Mouse (Mus musculus) c-Kit-positive CD71-negative TER-119-negative erythroid progenitor cells, embryonic 14.5 days (primary cell): Measurements from ENCODE around the gene Sap30l.
"Not testable (repeated sequence)": the region's sequence is repeated elsewhere in the genome, so short reads cannot be mapped to it uniquely, and the experiment has no call there.

Experiments
- DNase-seq: peaks from one replicate; pipeline ENCODE4 v3.0.0-alpha.2; 2013; ENCODE audit warnings: low read depth

The Sap30l gene

DNA sequence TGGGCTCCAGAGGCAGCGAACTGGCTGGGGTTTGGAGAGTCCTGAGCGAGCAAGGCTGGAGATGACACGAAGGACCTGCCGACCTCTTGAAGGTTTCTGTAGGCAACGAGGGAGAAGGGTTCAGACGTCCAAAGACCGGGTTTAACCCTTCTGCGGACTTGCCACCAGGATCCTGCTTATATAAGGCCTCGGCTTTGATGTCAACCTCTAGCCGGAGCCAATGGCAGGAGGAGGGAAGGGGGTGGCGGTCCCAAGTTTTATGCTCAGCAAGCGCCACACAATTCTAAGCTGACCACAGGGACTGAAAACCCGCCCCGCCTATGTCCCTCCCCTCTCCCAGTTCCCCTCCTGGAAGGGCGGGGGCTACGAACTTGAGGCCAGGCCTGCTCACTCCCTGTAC, 30.4 kb downstream of the Sap30l start:
- no peak for DNase-seq

- no peak for DNase-seq
Observed at GRCm38 (mm10) chr11:57832552-57833201, 31.2 kb downstream of the Sap30l start, which contains the start of gene Hand1. Gene Hand1, minus strand, starts transcription at chr11:57832818.

DNA sequence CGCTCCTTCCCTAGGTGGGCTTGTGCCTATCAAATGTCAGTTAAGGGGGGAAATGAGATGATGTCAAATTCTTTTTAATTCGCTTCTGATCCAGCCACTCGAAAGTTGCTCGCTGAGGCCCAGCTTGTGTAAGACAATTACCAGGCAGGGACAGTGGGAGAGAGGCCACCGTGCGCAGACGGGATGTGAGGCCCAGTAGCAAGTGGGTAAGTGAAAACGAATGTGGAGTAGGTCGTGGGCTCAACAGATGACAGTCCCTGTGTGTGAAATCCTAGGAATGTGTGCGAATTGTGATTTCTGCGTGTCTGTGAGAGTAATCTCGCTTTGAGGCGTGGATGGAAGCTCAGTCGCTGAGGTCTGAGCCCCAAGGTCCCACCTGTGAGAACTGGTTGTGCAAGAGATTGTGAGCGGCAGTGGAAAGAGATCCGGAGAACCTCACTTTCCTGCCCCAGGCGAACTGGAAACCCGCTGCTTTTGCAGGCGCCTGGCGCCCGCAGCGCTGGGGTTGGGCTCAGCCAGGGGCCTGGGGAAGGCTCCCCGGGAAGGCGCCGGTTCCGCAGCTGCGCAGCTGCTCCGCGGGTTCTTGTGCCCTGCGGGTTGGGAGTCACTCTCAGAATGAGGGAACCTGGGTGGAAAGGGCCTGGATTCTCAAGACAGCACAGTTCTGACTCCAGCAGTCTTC, 32.0 kb downstream of the Sap30l start:
- no peak for DNase-seq

DNA sequence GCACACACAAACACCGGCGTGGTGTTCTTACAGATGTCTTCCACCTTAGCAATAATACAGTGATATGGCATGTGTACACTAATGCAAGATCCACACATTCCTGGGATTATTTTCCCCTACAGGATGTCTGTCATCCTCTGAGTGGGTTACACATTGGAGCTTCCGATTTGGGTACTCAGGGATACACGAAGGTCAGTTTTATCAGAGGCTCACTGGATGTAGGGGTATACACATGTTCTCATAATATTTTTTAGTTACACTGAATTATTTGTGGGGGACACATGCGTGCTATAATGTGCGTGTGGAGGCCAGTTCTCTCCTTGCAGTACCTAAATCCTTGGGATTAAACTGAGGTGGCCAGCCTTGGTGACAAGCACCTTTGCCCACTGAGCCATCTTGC, 32.6 kb downstream of the Sap30l start:
- DNase-seq, result no peak

- DNase-seq, result no peak
Observed at GRCm38 (mm10) chr11:57835331-57835730, 33.9 kb downstream of the Sap30l start.

DNA sequence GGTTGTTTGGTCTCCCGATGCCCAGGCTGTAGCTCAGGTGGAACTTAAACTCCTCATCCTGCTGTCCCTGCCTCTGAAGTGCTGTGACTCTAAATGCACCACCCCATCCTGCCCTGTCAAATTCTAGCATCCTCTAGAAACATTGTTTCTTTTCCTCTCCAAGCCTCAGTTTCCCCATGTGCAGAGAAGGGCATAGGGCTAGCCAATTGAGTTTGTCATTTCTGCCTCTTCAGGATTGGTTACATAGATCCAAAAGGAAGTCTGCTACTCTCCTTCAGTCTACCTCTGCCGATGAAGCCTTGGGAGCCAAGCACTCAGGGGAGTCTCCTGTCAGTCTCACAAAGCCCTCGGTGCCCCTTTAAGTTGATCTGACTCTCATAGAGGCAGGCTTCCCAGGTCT, 34.5 kb downstream of the Sap30l start:
- DNase-seq, result no peak

DNA sequence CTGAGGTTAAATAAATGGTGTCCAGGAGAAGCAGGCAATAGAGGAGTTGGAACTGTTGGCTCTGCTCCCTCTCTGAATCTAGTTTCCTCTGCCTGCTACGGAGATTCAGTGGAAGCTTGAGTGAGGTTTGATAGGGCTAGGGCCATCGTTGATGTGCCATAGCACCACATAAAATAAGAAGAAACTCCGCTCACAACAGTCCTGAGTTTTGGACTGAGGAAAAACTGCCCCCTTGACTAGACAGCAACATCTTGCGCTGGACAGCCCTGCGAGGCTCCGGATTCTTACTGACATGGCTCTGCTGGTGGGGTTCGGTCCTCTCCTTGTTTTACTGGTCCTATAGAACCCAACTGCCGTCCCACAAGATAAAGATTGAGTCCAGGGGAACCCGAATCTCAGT, 35.0 kb downstream of the Sap30l start:
- DNase-seq, result no peak

DNA sequence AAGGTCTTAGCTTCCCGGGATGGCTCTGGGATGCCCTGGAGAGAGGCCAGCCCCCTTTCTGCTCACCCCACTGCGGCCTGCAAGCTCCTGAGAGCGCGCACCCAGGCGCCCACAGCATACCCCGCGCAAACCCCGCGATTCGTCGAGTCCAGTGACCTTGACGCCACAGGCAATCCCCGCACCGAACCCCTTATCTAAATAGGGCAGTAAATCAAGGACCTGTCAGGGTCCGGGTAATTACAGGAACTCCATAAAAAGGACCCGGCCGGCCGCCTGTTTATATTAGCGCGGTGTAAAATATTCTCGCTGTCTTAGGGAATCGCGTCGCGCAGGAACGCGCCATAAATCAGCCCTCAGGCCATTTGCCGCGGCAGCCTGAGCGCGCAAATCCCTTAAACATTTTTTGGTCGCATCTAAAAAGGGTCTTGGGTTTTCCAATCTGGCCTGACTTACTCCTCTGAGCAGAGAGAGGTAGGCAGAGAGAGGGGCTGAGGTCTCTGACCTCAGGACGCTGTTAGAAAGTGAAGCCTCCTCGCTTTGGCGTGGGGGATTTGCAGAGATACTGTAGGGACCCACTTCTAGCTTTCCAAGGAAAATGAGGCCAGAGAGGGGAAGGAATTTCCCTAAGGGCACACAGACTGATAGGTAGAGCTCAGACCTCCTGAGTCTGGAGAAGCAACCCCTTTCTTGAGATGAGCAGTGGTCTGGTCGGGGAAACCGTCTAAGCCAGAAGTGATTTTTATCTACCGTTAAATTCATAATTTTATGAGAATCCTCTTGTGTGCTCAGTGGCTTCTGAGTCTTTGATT, 35.6 kb downstream of the Sap30l start:
- DNase-seq, result no peak

- no peak for DNase-seq
Observed at GRCm38 (mm10) chr11:57837861-57838680, 36.6 kb downstream of the Sap30l start.

GRCm38 (mm10) chr11:57840986-57841385, 39.5 kb downstream of the Sap30l start:
- DNase-seq, result no peak

DNA sequence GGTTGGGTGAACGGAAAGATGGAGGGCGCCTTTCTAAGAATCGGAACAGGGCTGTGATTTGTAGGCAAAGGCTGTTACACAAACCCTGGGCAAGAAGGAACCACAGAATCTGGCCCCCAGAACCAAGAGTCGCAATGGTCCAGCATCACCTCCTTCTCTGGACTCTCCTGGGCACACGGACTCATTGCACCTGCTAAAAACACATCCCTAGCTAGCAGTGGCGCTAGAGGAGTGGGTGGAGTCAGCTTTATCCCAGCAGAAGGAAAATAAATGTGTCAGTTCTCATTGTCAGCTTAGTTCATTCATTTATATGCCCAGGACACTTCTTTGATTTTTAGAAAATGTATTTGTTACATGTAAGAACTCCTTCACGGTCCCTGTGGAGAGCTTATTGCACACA, 40.0 kb downstream of the Sap30l start:
- no peak for DNase-seq

DNA sequence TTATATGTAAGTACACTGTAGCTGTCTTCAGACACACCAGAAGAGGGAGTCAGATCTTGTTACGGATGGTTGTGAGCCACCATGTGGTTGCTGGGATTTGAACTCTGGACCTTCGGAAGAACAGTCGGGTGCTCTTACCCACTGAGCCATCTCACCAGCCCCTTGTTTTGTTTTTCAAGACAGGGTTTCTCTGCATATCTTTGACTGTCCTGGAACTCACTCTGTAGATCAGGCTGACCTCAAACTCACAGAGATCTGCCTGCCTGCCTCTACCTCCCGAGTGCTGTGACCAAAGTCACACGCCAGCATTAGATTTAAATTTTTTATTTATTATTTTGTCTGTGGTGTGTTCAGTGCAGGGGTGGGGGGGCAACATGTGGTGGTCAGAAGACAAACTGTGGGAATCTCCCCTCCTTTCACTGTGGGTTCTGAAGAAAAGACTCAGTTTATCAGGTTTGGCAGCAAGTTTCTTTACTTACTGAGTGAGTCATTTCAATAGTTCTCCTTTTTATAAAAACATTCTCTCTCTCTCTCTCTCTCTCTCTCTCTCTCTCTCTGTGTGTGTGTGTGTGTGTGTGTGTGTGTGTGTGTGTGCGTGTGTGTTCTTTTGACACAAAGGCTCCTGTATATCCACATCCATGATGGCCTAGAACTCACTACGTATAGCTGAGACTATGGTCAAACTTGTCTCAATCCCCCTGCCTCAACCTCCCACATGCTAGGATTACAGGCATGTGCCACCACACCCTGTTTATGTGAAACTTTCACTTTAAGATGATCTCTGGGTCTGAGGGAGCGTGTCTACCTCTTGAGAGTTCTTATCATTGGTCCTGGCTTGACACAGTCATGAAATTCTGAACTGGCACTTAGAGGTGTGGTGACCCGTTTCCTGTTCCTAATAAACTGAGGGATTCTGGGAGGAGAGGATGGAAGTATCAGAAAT, 45.3 kb downstream of the Sap30l start:
- DNase-seq, result not testable (repeated sequence)

DNA sequence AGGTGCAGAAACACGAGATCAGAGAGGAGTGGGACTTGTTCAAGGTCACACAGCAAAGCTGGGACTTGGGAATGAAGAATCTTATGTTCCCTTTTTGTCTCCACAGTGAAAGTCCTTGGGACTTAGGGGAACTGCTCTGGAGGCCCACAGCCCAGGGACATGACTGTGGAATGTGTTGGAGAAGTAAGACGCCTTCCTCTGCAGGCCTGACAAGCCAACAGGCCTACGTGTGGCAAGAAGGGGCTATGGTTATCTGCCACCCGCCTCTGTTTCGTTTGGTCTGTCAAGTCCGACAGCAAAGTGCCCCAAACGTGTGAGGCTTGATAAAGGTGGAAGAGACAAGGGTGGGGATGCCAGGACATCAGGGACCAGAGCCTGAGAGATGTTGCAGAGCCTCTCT, 46.0 kb downstream of the Sap30l start:
- no peak for DNase-seq

GRCm38 (mm10) chr11:57850298-57850697, 48.9 kb downstream of the Sap30l start:
- DNase-seq, result no peak

- no peak for DNase-seq
Observed at GRCm38 (mm10) chr11:57850931-57851330, 49.5 kb downstream of the Sap30l start.

GRCm38 (mm10) chr11:57853571-57853970, 52.1 kb downstream of the Sap30l start:
- DNase-seq, result no peak

GRCm38 (mm10) chr11:57857709-57858108, 56.3 kb downstream of the Sap30l start:
- DNase-seq, result no peak
